Mouse (Mus musculus) limb, embryonic 11.5 days (tissue): ENCODE results near the gene Fabp3. TPM values are rescaled to one million over a fixed set of nuclear protein-coding genes. Genes with fewer than 3 reads are reported as not detected.
A peak's percentile ranks its signal among the peaks of the same experiment; 100 is the strongest.

Experiments used
- ATAC-seq: fragments of 200-750 bp; cut with Nextera tagmentation; 2 replicates; pipeline ENCODE4 v1.8.0; 2017; ENCODE audit warnings: low read depth; ENCODE audit not compliant: insufficient number of reproducible peaks, low FRiP score, low TSS enrichment
- DNase-seq: peaks from one replicate; pipeline ENCODE4 v3.0.0-alpha.2; 2015; ENCODE audit warnings: low spot score
- H3K27ac ChIP-seq: fragments of 300-500 bp; sonication (generic); replicated peaks from 2 replicates; pipeline ENCODE4 v1.5.1; 2014; ENCODE audit warnings: low read depth, mild to moderate bottlenecking, low read length
- H3K27me3 ChIP-seq: fragments of 300-500 bp; sonication (generic); 2 replicates; pipeline ENCODE4 v1.6.1; 2014; ENCODE audit warnings: mild to moderate bottlenecking, low read length, mixed read lengths; ENCODE audit not compliant: control insufficient read depth, insufficient read depth
- H3K36me3 ChIP-seq: fragments of 300-500 bp; sonication (generic); 2 replicates; pipeline ENCODE4 v1.6.1; 2014; ENCODE audit warnings: mild to moderate bottlenecking, low read length, moderate library complexity, mixed read lengths; ENCODE audit not compliant: control insufficient read depth, insufficient read depth
- H3K4me1 ChIP-seq: fragments of 300-500 bp; sonication (generic); 2 replicates; pipeline ENCODE4 v1.6.1; 2014; ENCODE audit warnings: low read length, mixed read lengths; ENCODE audit not compliant: control insufficient read depth, insufficient read depth
- H3K4me2 ChIP-seq: fragments of 300-500 bp; sonication (generic); 2 replicates; pipeline ENCODE4 v1.6.1; 2014; ENCODE audit warnings: low read depth, mild to moderate bottlenecking, moderate library complexity; ENCODE audit not compliant: severe bottlenecking
- H3K4me3 ChIP-seq: fragments of 300-500 bp; sonication (generic); 2 replicates; pipeline ENCODE4 v1.5.1; 2014; ENCODE audit warnings: low read depth, low read length
- H3K9ac ChIP-seq: fragments of 300-500 bp; sonication (generic); 2 replicates; pipeline ENCODE4 v1.6.1; 2014; ENCODE audit warnings: mild to moderate bottlenecking, low read length
- H3K9me3 ChIP-seq: fragments of 300-500 bp; sonication (generic); 2 replicates; pipeline ENCODE4 v1.6.1; 2016; ENCODE audit warnings: low read length; ENCODE audit not compliant: control insufficient read depth
- WGBS: fragments of 180-500 bp; shearing (Covaris S2); extraction: QIAGEN DNeasy Blood & Tissue Kit; methylation state at CpG from one replicate; pipeline ENCODE4 v1.1.7; 2014; 5-methylcytosine and 5-hydroxymethylcytosine counted together
- polyA plus RNA-seq: library from polyadenylated mRNA; unstranded; fragments of >200 nt; fragmentation: Nextera tagmentation; extraction: Ambion mirVana; gene quantifications from 2 replicates; pipeline ENCODE4 v1.2.1, GENCODE M21; 2014

Fabp3 gene
- polyA plus RNA-seq, 1 experiment from 2014 or later, result 5.1 TPM

DNA sequence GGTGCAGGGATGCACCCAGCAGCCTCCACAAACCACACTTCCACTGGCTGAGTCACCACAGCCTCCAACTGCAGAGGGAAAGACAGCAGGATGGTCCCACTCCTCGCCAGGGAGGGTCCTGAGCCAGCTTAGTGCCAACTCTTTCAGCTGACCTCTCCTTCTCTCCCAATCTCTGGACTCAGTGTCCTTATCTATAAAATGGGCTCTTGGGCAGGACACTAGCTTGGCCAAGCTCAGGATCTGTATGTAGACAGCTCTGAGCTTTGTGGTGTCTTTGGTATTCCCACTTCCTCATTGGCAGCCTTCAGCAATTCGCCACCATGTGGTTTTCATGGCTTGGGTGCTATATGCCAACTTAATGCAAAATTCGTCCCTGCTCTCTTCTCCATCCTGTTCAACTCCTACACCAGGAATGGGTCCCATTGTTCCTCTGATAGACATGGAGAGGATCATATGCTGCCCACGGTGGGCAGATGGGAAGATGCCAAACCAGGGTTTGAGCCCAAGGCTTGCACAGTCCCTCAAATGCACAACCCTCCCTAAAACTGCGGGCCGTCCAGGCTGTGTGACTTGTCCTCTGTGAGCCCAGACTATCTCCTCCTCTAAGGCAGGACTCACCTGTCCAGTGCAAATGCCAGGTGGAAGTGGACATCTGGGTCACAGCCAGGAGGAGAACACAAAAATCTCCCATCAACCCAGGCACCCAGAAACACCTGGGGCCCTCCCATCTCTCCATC, 37.6 kb upstream of the Fabp3 start:
- H3K27ac ChIP-seq, result no peak overlapping the region
- no peaks in the 10 kb centered on the region for H3K9me3 ChIP-seq
- H3K27me3 ChIP-seq, result no peaks in the 10 kb centered on the region
- no peak overlapping the region for H3K4me3 ChIP-seq
- peaks cover 14% of the 10 kb centered on the region; the same call in 1 of the 2 replicates for H3K4me1 ChIP-seq
- H3K4me2 ChIP-seq, result no peak overlapping the region
- WGBS, result 86% methylated on average over 6 of the region's 6 CpGs
- no peak overlapping the region for H3K9ac ChIP-seq
- no peak for DNase-seq
- ATAC-seq, result no peak
- H3K36me3 ChIP-seq, result no peaks in the 10 kb centered on the region

DNA sequence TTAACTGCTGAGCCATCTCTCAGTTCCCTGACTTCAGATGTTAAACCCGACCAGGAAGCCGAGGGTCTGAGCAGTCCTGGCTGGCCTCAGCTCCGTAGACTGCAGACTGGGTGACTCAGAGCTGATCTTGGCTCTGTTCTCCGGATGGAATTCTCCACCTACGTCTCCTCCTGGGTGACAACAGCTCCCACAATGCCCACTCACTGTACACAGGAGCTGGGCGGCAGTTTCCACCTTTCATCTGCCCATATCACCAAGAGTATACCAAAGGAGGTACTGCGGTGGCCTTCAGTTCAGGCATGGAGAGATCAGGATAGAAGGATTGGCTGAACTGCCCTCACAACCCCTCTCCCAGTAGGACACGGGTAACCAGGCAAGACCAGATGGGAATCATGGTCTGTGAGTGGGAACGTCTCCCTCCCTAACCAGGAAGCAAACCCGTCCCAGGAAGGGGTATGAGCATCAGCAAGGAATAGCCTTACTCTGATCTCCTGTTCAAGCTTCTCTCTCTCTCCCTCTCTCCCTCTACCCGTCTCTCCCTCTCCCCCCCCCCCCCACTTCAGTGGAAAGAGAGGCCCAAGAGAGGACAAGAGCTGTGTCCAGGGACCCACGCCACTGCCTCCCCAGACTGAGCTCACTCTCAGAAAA, 34.6 kb upstream of the Fabp3 start:
- Histone ChIP-seq H3K9ac (peak overlapping the region; percentile 89), H3K36me3 (no peaks in the 10 kb centered on the region), H3K4me1 (peaks cover 6% of the 10 kb centered on the region; the same call in 1 of the 2 replicates), H3K4me2 (peak overlapping the region; percentile 84), H3K27ac (peak overlapping the region; percentile 77), H3K9me3 (no peaks in the 10 kb centered on the region), H3K4me3 (peak overlapping the region; percentile 79), H3K27me3 (0 out of 2 replicates have a peak, but pooled peaks cover 5% of the 10 kb centered on the region)
- 16% methylated on average over 11 of the region's 12 CpGs for WGBS
- ATAC-seq (peak; percentile 19; the same call in 1 of the 2 replicates), DNase-seq (peak; percentile 45)

- under 1% methylated on average over 28 of the region's 29 CpGs for WGBS
These were observed 33.9 kb upstream of the Fabp3 start for GRCm38 (mm10) chr4:130274346-130275015.

DNA sequence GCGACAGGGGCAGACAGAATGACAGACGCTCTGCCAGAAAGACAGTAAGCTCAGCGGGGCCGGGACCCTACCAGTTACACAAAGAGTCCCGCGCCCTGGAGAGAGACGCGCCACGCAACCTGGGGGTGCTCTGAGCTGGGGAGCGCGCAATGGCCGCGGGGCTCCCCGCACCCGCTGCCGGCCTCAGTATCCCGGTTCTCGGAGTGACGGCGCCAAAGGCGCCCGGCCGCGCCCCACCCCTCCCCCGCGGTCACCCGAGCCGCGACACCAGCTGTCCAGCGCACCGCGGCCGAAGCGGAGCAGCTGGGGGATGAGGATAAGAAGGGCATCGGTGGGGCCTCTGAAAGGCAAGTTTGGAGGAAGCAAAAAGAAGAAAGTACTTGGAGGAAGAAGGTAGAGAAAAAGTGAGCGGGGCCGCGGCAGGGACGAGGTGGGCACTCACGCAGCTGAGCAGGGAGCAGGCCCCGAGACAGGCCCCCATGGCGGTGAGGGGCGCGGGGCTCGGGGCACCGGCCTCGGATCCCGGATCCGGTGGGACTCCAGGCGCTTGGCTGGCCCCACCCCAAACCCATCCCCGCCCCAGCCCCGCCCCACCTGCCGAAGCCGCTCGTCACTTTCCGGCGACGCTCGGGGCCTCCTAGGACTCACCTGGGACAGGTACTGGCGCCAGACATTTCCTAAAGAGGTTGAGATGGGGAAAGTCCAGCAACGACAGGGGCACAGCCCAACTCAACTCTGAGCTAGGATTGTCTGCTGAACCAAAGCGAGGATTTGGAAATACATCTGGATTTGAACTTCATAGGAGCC, 33.2 kb upstream of the Fabp3 start:
- ATAC-seq, result peak; percentile 36; the same call in 1 of the 2 replicates
- Histone ChIP-seq H3K27ac (peak overlapping the region; percentile 77), H3K27me3 (0 out of 2 replicates have a peak, but pooled peaks cover 5% of the 10 kb centered on the region), H3K4me3 (peak overlapping the region; percentile 79), H3K36me3 (no peaks in the 10 kb centered on the region), H3K4me2 (peak overlapping the region; percentile 84), H3K9ac (peak overlapping the region; percentile 89), H3K4me1 (peaks cover 6% of the 10 kb centered on the region; the same call in 1 of the 2 replicates), H3K9me3 (no peaks in the 10 kb centered on the region)
- peak; percentile 69 for DNase-seq
- under 1% methylated on average over 56 of the region's 62 CpGs for WGBS

More at GRCm38 (mm10) chr4:130274346-130275015, 33.9 kb upstream of the Fabp3 start:
- ATAC-seq (peak; percentile 72), DNase-seq (peak; percentile 80)
- Histone ChIP-seq H3K27ac (peak overlapping the region; percentile 77), H3K36me3 (no peaks in the 10 kb centered on the region), H3K27me3 (0 out of 2 replicates have a peak, but pooled peaks cover 5% of the 10 kb centered on the region), H3K9ac (peak overlapping the region; percentile 89), H3K9me3 (no peaks in the 10 kb centered on the region), H3K4me2 (peak overlapping the region; percentile 84), H3K4me3 (peak overlapping the region; percentile 79), H3K4me1 (peaks cover 6% of the 10 kb centered on the region; the same call in 1 of the 2 replicates)

GRCm38 (mm10) chr4:130275823-130276105, 32.6 kb upstream of the Fabp3 start:
- Histone ChIP-seq H3K9me3 (no peaks in the 10 kb centered on the region), H3K27ac (no peak overlapping the region), H3K4me3 (peak overlapping the region; percentile 79), H3K36me3 (no peaks in the 10 kb centered on the region), H3K4me2 (peak overlapping the region; percentile 84), H3K9ac (no peak overlapping the region), H3K27me3 (0 out of 2 replicates have a peak, but pooled peaks cover 5% of the 10 kb centered on the region), H3K4me1 (peaks cover 6% of the 10 kb centered on the region; the same call in 1 of the 2 replicates)
- DNase-seq (no peak), ATAC-seq (no peak)
- 52% methylated on average over 5 of the region's 5 CpGs for WGBS

- no peaks in the 10 kb centered on the region for H3K9me3 ChIP-seq
- 52% methylated on average over 7 of the region's 7 CpGs for WGBS
- no peak overlapping the region for H3K4me2 ChIP-seq
- no peak for ATAC-seq
- no peak overlapping the region for H3K4me3 ChIP-seq
- H3K4me1 ChIP-seq, result peaks cover 6% of the 10 kb centered on the region; the same call in 1 of the 2 replicates
- H3K27me3 ChIP-seq, result 0 out of 2 replicates have a peak, but pooled peaks cover 5% of the 10 kb centered on the region
- no peaks in the 10 kb centered on the region for H3K36me3 ChIP-seq
- no peak for DNase-seq
- H3K9ac ChIP-seq, result no peak overlapping the region
- H3K27ac ChIP-seq, result no peak overlapping the region
These were observed 31.7 kb upstream of the Fabp3 start for GRCm38 (mm10) chr4:130276573-130277176.

DNA sequence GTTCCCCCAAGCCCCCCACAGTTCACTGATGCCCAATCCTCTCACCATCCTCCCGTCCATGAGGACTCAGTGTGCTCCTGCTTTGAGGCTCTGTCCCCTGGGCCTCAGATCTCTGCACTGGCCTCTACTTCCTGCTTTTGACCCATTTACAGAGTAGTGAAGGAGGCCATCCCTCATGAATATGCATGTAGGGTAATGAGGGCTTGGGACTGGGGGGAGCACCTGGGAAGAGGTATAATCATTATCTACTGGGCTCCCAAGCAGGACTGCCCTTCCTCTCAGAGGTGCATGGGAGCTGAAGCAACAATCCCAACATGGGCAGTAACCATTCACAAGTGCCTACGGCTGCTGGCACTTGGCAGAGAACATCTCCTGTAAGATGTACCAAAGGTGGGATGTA, 29.3 kb upstream of the Fabp3 start, which contains the start of gene Serinc2:
Serinc2 (minus strand) TSS at position 101 of the 400 bp plus-strand sequence.
- ATAC-seq, result no peak
- 64% methylated on average over 2 of the region's 2 CpGs for WGBS
- H3K27me3 ChIP-seq, result 0 out of 2 replicates have a peak, but pooled peaks cover 5% of the 10 kb centered on the region
- no peak for DNase-seq
- H3K36me3 ChIP-seq, result no peaks in the 10 kb centered on the region
- H3K27ac ChIP-seq, result no peak within 1 kb of the TSS
- H3K4me1 ChIP-seq, result no peaks in the 10 kb centered on the region
- H3K4me3 ChIP-seq, result no peak within 1 kb of the TSS
- H3K9ac ChIP-seq, result no peak within 1 kb of the TSS
- H3K4me2 ChIP-seq, result no peak within 1 kb of the TSS
- H3K9me3 ChIP-seq, result no peaks in the 10 kb centered on the region
